Mouse (Mus musculus) embryonic stem cell, embryonic (primary cell): Measurements from ENCODE around the gene Sgip1.

Experiments
- CTCF ChIA-PET, 4 experiments: fragments of 300-600 bp in 2 of 4; fragments of 350-600 bp in 2 of 4; sonication (Branson Sonifier 250); formaldehyde crosslinking; loops; one replicate each; lab custom pipeline; 2022; ENCODE audit warnings: inconsistent platforms in 2 of 4; lab: Charles Lee
- POLR2A ChIA-PET, 4 experiments: fragments of 300-600 bp in 2 of 4; fragments of 350-600 bp in 2 of 4; sonication (Branson Sonifier 250); formaldehyde crosslinking; loops; one replicate each; lab custom pipeline; 2022; ENCODE audit warnings: antibody characterized with exemption in 4 of 4, inconsistent platforms in 1 of 4; lab: Charles Lee

The Sgip1 gene

GRCm38 (mm10) chr4:102930679-102931078, 189.6 kb downstream of the Sgip1 start:
- ChIA-PET CTCF (no interaction called here), POLR2A (no interaction called here)

- ChIA-PET POLR2A (no interaction called here), CTCF (no interaction called here)
Observed at GRCm38 (mm10) chr4:102940266-102940665, 199.2 kb downstream of the Sgip1 start.

GRCm38 (mm10) chr4:102940738-102941137, 199.6 kb downstream of the Sgip1 start:
- CTCF ChIA-PET: interaction anchor here in 1 of 4 experiments (0.6 kb wide), 1 partner anchor 200 kb away, joined by 3 read pairs; no protein-coding TSS in a partner anchor
- POLR2A ChIA-PET: no interaction called here

- ChIA-PET POLR2A (no interaction called here), CTCF (interaction anchor here in 2 of 4 experiments (0.5 to 0.7 kb wide), 2 partner anchors 10 to 215 kb away, joined by 3 to 4 read pairs; no protein-coding TSS in a partner anchor)
Observed at GRCm38 (mm10) chr4:102944325-102944724, 203.2 kb downstream of the Sgip1 start.

GRCm38 (mm10) chr4:102952476-102952875, 211.4 kb downstream of the Sgip1 start:
- CTCF ChIA-PET: no interaction called here
- POLR2A ChIA-PET: no interaction called here

- CTCF ChIA-PET: no interaction called here
Observed at GRCm38 (mm10) chr4:102955294-102955956, 214.3 kb downstream of the Sgip1 start.

GRCm38 (mm10) chr4:102959409-102959808, 218.3 kb downstream of the Sgip1 start:
- POLR2A ChIA-PET: interaction anchor here in 1 of 4 experiments (0.5 kb wide), 1 partner anchor 11 kb away, joined by 14 read pairs; no protein-coding TSS in a partner anchor
- CTCF ChIA-PET: no interaction called here

More at GRCm38 (mm10) chr4:102955294-102955956, 214.3 kb downstream of the Sgip1 start:
- POLR2A ChIA-PET: interaction anchor here in 1 of 4 experiments (0.5 kb wide), 1 partner anchor 168 kb away, joined by 7 read pairs; no protein-coding TSS in a partner anchor

GRCm38 (mm10) chr4:102964174-102964573, 223.1 kb downstream of the Sgip1 start:
- ChIA-PET POLR2A (no interaction called here), CTCF (no interaction called here)

GRCm38 (mm10) chr4:102967811-102968210, 226.7 kb downstream of the Sgip1 start:
- ChIA-PET CTCF (no interaction called here), POLR2A (no interaction called here)

- ChIA-PET CTCF (no interaction called here), POLR2A (interaction anchor here in 1 of 4 experiments (0.6 kb wide), 1 partner anchor 400 kb away, joined by 4 read pairs; no protein-coding TSS in a partner anchor)
Observed at GRCm38 (mm10) chr4:102969599-102969998, 228.5 kb downstream of the Sgip1 start.

GRCm38 (mm10) chr4:102971159-102971558, 230.1 kb downstream of the Sgip1 start:
- ChIA-PET POLR2A (no interaction called here), CTCF (no interaction called here)

GRCm38 (mm10) chr4:102972071-102972470, 231.0 kb downstream of the Sgip1 start:
- ChIA-PET POLR2A (interaction anchor here in 1 of 4 experiments (0.5 kb wide), 1 partner anchor 341 kb away, joined by 5 read pairs; the partner anchor contains the start of gene Oma1), CTCF (no interaction called here)

GRCm38 (mm10) chr4:102974172-102974571, 233.1 kb downstream of the Sgip1 start:
- ChIA-PET CTCF (interaction anchor here in 1 of 4 experiments (0.6 kb wide), 1 partner anchor 745 kb away, joined by 5 read pairs; no protein-coding TSS in a partner anchor), POLR2A (no interaction called here)

GRCm38 (mm10) chr4:102976290-102977275, 235.5 kb downstream of the Sgip1 start:
- ChIA-PET POLR2A (interaction anchor here in 1 of 4 experiments (0.6 to 1.4 kb wide), 7 partner anchors 9 to 1617 kb away, joined by 3 to 7 read pairs (median 4); partner anchors contain the start of gene Slc35d1), CTCF (no interaction called here)

- ChIA-PET CTCF (interaction anchor here in 1 of 4 experiments (0.5 kb wide), 1 partner anchor 1792 kb away, joined by 3 read pairs; no protein-coding TSS in a partner anchor), POLR2A (interaction anchor here in 1 of 4 experiments (1.1 to 1.4 kb wide), 3 partner anchors 14 to 237 kb away, joined by 3 to 4 read pairs (median 3); partner anchors contain the start of gene Slc35d1)
Observed at GRCm38 (mm10) chr4:102977778-102978321, 236.8 kb downstream of the Sgip1 start.

GRCm38 (mm10) chr4:102978440-102978839, 237.3 kb downstream of the Sgip1 start, which contains the start of gene Tctex1d1:
Tctex1d1 (plus strand) TSS chr4:102978606.
- CTCF ChIA-PET: no interaction called here
- POLR2A ChIA-PET: interaction anchor here in 1 of 4 experiments (1.1 to 1.4 kb wide), 2 partner anchors 13 to 237 kb away, joined by 3 to 4 read pairs; partner anchors contain the start of gene Slc35d1

- ChIA-PET POLR2A (no interaction called here), CTCF (no interaction called here)
Observed at GRCm38 (mm10) chr4:102979385-102979784, 238.3 kb downstream of the Sgip1 start.

GRCm38 (mm10) chr4:102981709-102982108, 240.6 kb downstream of the Sgip1 start:
- ChIA-PET CTCF (no interaction called here), POLR2A (no interaction called here)
